Mouse (Mus musculus) E14TG2a.4 (cell line): ENCODE measurements around the gene Evc2.

Source experiments
- CTCF ChIP-seq: conservative IDR thresholded peaks from 2 replicates; pipeline ENCODE4 v1.5.1; 2014; ENCODE audit warnings: low read length
- NANOG ChIP-seq: IDR thresholded peaks from 2 replicates; pipeline ENCODE4 v1.6.1; 2014; ENCODE audit warnings: borderline replicate concordance, low read length, mixed read lengths
- POU5F1 ChIP-seq: IDR thresholded peaks from 2 replicates; pipeline ENCODE4 v1.6.1; 2014; ENCODE audit warnings: low read length, borderline replicate concordance

GRCm38 (mm10) chr5:37467646-37468045 lies 129.3 kb downstream of the Evc2 start:
- no peak for TF ChIP-seq CTCF
- TF ChIP-seq NANOG: no peak
- no peak for TF ChIP-seq POU5F1
